Mouse (Mus musculus): ENCODE measurements at regions not wholly inside any gene's neighbourhood (a gene's known extent, or its start where the extent isn't known, plus 50 kb on each side); places are given as distances from the start of the nearest gene placed in this dataset.

- no peak for DNase-seq (ENCODE audit: low read depth)
Measured at GRCm38 (mm10) chr10:24493936-24494335, 101.3 kb upstream of the Ccn2 start.

- no peak for DNase-seq (ENCODE audit: low read depth)
Measured at GRCm38 (mm10) chr10:24519795-24520512, 75.3 kb upstream of the Ccn2 start.

- DNase-seq (ENCODE audit: low read depth): no peak
Measured at GRCm38 (mm10) chr10:24520515-24520914, 74.7 kb upstream of the Ccn2 start.

GRCm38 (mm10) chr10:24532776-24533175 is 62.5 kb upstream of the Ccn2 start:
- DNase-seq (ENCODE audit: low read depth): no peak

GRCm38 (mm10) chr10:24534901-24535300 is 60.3 kb upstream of the Ccn2 start:
- peak; percentile 58 for DNase-seq (ENCODE audit: low read depth)

GRCm38 (mm10) chr10:24535461-24535860 is 59.8 kb upstream of the Ccn2 start:
- DNase-seq (ENCODE audit: low read depth): no peak

- no peak for DNase-seq (ENCODE audit: low read depth)
Measured at GRCm38 (mm10) chr10:24541990-24542389, 53.3 kb upstream of the Ccn2 start.
